Mouse (Mus musculus): ENCODE data around the gene Slc5a10.

Gene Slc5a10

GRCm38 (mm10) chr11:61720636-61721035 is at the start of gene Slc5a10:
Gene Slc5a10, minus strand, starts transcription at chr11:61720826.
- DNase-seq (ENCODE audit: low spot score in 2 of 2), result no peak

GRCm38 (mm10) chr11:61761584-61762407 is 41.2 kb upstream of the Slc5a10 start, which contains the start of gene Prpsap2:
Gene Prpsap2, minus strand, starts transcription at chr11:61762088.
- DNase-seq (ENCODE audit: low spot score in 2 of 2), result peak; percentile 98 to 99

GRCm38 (mm10) chr11:61760518-61760917 is 39.9 kb upstream of the Slc5a10 start:
- no peak for DNase-seq (ENCODE audit: low spot score in 2 of 2)

- no peak for DNase-seq (ENCODE audit: low spot score in 2 of 2)
These were observed 36.5 kb upstream of the Slc5a10 start for GRCm38 (mm10) chr11:61757151-61757550.

- no peak for DNase-seq (ENCODE audit: low spot score in 2 of 2)
These were observed 31.0 kb upstream of the Slc5a10 start for GRCm38 (mm10) chr11:61751612-61752011.

GRCm38 (mm10) chr11:61747161-61747560 is 26.5 kb upstream of the Slc5a10 start:
- no peak for DNase-seq (ENCODE audit: low spot score in 2 of 2)

- DNase-seq (ENCODE audit: low spot score in 2 of 2), result no peak
These were observed 25.2 kb upstream of the Slc5a10 start for GRCm38 (mm10) chr11:61745781-61746180.

- DNase-seq (ENCODE audit: low spot score in 2 of 2), result peak in 1 of 2 experiments; percentile 13
These were observed 23.8 kb upstream of the Slc5a10 start for GRCm38 (mm10) chr11:61744460-61744859.

- no peak for DNase-seq (ENCODE audit: low spot score in 2 of 2)
These were observed 23.1 kb upstream of the Slc5a10 start for GRCm38 (mm10) chr11:61743768-61744167.

GRCm38 (mm10) chr11:61740500-61740899 is 19.9 kb upstream of the Slc5a10 start:
- no peak for DNase-seq (ENCODE audit: low spot score in 2 of 2)

- DNase-seq (ENCODE audit: low spot score in 2 of 2), result no peak
These were observed 16.7 kb upstream of the Slc5a10 start for GRCm38 (mm10) chr11:61737290-61737689.

- no peak for DNase-seq (ENCODE audit: low spot score in 2 of 2)
These were observed 12.0 kb upstream of the Slc5a10 start for GRCm38 (mm10) chr11:61732672-61733071.

- no peak for DNase-seq (ENCODE audit: low spot score in 2 of 2)
These were observed 7.4 kb upstream of the Slc5a10 start for GRCm38 (mm10) chr11:61728037-61728436.

- no peak for DNase-seq (ENCODE audit: low spot score in 2 of 2)
These were observed 1.5 kb upstream of the Slc5a10 start for GRCm38 (mm10) chr11:61722077-61722476.

GRCm38 (mm10) chr11:61719826-61720225 is 800 bp downstream of the Slc5a10 start:
- no peak for DNase-seq (ENCODE audit: low spot score in 2 of 2)

- no peak for DNase-seq (ENCODE audit: low spot score in 2 of 2)
These were observed 1.2 kb downstream of the Slc5a10 start for GRCm38 (mm10) chr11:61719387-61719786.

- no peak for DNase-seq (ENCODE audit: low spot score in 2 of 2)
These were observed 2.6 kb downstream of the Slc5a10 start for GRCm38 (mm10) chr11:61717990-61718389.

GRCm38 (mm10) chr11:61715130-61715529 is 5.5 kb downstream of the Slc5a10 start:
- no peak for DNase-seq (ENCODE audit: low spot score in 2 of 2)

- DNase-seq (ENCODE audit: low spot score in 2 of 2), result peak in 1 of 2 experiments; percentile 72
These were observed 6.1 kb downstream of the Slc5a10 start for GRCm38 (mm10) chr11:61714346-61715117.

GRCm38 (mm10) chr11:61713157-61713855 is 7.3 kb downstream of the Slc5a10 start:
- DNase-seq (ENCODE audit: low spot score in 2 of 2), result no peak

GRCm38 (mm10) chr11:61708928-61709327 is 11.7 kb downstream of the Slc5a10 start:
- DNase-seq (ENCODE audit: low spot score in 2 of 2), result no peak

- DNase-seq (ENCODE audit: low spot score in 2 of 2), result no peak
These were observed 14.4 kb downstream of the Slc5a10 start for GRCm38 (mm10) chr11:61706232-61706631.
